Mouse (Mus musculus) adrenal gland, adult 18-20 months (tissue): ENCODE data around the gene Tmem131l. TPM values are rescaled to one million over a fixed set of nuclear protein-coding genes. Genes with fewer than 3 reads are reported as not detected.

Source experiments
- DNase-seq, 2 experiments: peaks; one replicate each; pipeline ENCODE4 v3.0.0; 2021 to 2022; ENCODE audit warnings: low spot score in 2 of 2
- total RNA-seq, 2 experiments: library from RNA; stranded (reverse); gene quantifications; 1 replicate in 1 of 2; 2 replicates in 1 of 2; pipeline ENCODE4 v1.2.3; 2021

Tmem131l gene
- total RNA-seq, 2 experiments from 2014 or later, result 14.0 to 26.4 TPM

DNA sequence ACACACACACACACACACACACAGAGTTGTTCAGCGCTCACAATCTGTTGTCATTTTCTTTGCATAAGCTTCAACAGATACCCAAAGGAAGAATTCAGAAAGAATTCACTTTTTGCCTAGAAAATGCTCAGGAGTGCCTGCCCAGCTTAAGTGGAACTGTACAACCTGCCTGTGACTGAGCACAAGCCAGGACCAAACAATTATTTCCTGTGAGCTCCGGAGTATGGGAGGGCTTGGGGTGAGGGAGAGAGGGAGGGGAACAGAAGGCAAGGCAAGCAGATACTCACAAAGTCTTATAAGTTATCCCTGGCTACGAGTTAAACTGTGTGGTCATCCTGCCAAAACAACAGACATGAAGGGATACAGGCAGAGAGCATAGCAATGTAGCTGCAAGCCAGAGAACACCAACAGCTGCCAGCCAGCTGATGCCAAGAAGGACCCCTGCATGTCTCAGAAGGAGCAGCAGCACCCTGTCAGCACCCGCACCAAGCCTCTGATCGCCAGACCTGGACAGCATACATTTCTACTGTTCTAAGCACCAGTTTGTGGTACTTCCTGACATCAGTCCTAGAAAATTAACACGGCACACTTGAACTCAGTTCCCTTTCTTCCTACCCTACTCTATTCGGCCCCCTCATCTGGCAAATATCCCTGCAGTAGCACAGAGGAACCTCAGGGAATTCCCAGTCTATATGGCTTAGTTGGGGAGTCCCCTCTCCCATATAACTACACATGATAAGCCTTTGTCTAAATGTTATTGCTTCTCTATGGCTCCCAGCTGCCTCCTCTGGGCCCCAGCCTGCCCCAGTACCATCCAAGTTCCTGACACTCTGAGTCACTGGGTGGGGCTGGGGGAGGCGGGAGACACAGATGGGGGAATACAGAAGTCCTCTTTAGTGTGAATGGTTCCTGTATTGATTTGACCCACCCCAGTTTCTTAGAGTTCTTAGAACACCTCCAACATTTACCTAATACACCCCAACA is 18.5 kb downstream of the Tmem131l start:
- DNase-seq, result no peak

- DNase-seq, result no peak
Observed at GRCm38 (mm10) chr3:84020528-84020927, 19.4 kb downstream of the Tmem131l start.

DNA sequence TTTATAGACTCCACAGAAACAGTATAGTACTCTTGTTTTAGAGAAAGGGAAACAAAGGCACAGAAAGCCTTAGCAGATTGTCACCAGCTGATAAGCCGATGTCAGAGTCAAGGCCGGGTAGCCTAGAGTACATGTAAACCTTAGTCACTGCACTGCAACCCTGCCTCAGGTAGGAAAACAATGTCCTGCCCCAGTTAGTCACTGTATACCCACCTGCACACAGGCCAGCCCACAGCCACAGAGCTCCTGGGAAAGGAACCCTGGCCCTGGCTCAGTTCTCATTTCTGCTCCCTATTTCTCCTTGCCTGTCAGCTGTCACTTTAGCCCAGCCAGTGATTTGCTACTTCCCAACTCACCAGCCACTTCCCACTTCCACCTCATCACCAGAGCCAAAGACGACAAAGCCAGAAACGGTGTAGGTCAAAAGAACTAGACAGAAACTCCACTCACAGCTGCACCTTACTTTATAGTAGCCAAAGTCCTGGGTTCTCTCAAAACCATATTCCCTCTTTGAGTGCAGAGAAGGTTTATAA is 24.4 kb downstream of the Tmem131l start:
- no peak for DNase-seq

DNA sequence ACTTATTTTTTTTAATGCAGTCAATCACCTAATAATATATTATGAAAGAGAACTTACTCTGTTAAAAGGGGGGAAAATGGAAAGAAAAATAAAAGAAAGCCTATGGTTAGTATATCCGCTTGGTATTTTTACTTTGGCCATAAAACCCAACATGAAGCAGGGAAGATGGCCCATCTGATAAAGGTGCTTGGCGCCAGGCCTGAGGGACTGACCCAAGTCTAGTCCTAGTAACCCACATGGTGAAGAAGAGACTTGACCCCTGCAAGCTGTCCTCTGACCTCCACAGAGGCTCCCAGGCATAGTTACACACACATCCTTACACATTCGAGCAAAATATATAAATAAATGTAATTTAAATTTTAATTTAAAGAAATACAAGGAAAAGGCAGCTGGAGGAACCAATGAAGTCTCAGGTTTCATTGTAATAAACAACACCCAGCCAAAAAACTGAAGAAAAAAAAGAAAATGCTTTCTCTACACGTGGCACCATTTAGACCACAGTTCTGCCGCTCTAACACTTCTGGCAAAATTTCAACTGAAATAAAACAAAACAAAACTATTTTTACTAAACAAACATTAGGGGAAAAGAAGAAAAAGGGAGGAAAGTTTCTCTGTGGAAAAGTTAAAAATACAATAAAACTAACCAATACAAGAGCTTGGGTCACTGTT is 28.8 kb downstream of the Tmem131l start:
- no peak for DNase-seq

DNA sequence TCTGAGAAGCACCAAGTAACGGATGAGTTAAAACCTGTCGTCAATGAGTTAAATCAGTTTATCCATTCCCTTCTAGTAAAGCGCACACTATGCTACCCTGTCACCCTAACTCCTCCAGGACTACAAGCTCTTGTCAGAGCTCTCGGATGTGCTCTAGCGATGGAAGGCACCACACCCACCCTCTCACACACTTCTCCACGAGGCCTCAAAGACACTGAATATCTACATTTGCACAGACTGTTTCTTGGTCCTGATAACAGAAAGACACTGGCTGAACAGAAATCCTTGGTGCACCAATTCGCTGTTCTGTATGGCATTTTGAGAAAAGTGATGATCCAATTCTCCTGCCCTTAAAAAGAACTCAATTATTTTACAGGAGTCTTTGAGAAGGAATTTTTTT is 34.0 kb downstream of the Tmem131l start:
- no peak for DNase-seq

- no peak for DNase-seq
Observed at GRCm38 (mm10) chr3:84004330-84005090, 35.5 kb downstream of the Tmem131l start.

- no peak for DNase-seq
Observed at GRCm38 (mm10) chr3:84002433-84003090, 37.4 kb downstream of the Tmem131l start.

DNA sequence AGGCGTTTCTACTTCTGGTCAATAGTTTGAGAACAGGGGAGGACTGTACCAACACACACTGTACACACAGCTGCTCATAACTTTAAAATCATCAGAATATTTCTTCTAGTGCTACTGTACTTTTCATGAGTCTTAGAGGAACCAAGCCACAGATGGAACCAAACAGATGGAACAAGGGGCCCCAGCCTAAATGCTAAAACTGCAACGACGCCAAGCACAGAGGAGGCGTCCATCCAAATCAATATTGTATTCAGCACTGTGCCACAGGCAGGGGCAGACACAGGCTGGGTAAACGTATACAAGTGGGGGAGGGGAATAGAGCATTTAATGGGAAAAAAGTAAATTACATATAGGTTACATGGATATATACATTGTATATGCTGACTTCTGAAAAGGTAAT is 42.4 kb downstream of the Tmem131l start:
- DNase-seq, result no peak

- no peak for DNase-seq
Observed at GRCm38 (mm10) chr3:83997036-83997435, 42.9 kb downstream of the Tmem131l start.

- DNase-seq, result no peak
Observed at GRCm38 (mm10) chr3:83996086-83996485, 43.9 kb downstream of the Tmem131l start.

GRCm38 (mm10) chr3:83995254-83995830 is 44.6 kb downstream of the Tmem131l start:
- DNase-seq, result no peak

DNA sequence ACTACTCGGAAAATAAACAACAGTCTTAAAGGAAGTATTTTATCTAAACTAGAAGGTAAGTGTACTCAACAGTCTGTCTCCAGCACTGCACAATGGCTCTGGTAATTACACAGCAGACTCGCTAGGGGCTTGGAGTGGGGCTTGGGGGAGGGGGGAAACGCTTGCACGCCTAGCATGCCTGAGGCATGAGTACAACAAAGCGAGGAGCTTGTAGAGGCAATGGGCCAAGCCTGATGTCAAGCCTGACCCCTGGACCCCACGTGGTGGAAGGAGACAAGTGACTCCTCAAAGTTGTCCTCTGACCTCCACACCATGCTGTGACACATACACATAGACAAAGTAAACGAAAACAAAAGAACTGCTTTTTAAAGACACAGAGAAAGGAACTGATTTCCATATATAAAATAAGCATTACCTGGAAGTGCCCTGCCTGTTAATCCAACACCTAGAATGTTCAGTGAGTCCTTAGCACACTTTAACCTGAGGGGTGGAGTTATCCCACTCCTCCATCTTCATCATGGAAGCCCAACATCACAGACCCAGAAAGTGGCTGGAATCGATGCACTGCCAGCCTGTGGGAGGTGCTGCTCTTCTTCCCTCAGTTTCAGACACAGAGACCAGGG is 45.6 kb downstream of the Tmem131l start:
- DNase-seq, result no peak

DNA sequence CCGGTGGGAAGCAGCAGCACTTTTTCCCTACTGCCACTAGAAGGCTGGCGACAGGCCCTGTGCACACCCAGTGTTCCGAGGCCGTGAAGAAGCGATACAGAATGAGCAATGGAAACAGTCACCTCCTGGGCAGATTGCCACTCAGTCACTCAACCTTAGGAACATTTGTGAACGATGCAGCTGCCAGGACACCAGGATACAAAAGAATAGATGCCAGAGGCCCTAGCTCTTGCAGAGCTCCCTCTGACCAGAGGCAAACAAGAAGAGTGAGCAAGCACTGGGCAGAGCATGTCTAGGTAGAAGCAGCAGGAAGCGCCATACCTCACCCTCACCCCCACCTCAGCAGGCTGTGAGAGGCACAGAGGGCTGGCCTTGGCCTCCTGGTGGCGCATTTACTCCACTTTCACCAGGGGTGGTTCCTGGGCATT is 46.9 kb downstream of the Tmem131l start:
- DNase-seq, result peak; percentile 52 to 75

DNA sequence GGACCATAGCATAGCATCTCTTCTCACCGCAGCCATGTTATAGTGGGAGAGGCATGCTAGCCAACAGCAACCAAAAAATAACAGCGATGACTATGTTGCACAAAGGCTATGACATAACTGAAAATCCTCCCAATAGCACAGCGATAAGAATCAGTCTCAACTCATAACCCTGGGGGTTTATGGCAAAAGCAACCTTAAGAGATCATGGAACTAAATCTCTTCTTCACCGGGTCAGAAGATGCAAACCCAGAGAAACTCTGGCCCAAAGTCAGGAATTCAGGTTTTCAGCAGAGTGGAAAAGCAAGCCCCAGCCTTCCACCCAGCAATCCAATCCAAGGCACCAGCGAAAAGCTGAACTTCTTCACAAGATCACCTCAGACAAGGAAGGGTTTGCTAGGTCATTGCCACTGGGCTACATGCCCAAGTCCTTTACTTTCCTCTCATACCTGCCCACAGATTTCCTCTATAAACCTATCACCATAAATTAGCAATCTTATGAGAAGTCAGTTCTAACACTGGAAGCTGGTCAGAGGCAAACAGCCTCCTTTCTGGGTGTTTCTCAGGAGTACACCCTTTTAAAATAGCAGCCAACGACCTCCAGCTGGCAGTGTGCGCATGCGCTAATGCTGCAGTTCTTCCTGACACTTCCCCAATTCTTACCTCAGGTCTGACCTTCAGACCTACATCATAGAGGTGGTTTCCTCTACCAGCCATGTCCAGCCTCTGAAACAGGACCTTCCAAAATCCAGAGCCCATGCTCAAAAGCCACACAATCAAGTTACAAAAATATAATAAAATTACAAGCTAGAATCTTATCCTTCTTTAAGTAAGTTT is 48.1 kb downstream of the Tmem131l start:
- no peak for DNase-seq

DNA sequence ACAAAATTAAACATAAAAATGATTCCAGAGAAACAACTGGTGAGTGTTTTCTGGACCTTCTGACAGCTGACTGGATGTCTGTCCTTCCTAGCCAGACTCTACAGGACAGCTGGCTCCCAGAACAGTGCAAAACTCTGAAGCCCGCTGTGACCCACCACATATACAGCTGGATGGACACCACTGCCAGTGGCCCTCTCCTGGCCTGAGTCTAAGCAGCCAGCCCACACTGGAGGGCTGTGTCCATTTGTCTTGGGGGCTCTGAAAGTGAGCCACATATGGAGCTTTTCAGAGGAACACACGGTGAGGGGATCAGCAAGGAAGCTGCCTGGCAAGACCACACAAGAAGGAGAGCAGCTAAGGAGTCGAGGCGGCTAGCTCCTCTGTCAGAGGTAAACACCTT is 51.8 kb downstream of the Tmem131l start:
- no peak for DNase-seq

DNA sequence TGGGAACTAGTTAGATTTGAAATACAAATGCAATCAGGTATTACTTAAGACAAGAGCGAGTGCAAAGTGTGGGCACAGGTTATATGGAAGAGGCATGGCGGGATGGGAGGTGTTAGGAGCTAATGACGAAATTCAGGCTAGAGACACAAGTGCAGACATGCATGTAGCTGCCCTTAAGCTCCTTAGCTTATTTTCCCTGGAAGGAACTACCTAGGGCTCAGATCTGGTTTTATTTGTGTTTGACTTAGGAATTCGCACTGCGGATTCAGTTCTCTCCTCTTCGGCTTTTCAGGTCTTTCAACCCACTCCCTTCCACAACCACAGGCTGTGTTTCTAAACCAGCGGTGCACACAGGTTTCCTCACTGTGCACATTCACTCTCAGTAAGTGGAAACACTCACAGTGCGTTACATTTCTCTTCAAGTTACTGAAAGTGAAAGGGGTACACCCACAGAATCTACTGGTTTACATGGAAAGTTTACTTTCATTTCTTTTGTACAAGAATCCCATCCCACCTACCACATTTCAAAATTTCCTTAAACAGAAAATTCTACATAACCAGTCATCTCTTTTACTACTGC is 52.4 kb downstream of the Tmem131l start:
- DNase-seq, result no peak

DNA sequence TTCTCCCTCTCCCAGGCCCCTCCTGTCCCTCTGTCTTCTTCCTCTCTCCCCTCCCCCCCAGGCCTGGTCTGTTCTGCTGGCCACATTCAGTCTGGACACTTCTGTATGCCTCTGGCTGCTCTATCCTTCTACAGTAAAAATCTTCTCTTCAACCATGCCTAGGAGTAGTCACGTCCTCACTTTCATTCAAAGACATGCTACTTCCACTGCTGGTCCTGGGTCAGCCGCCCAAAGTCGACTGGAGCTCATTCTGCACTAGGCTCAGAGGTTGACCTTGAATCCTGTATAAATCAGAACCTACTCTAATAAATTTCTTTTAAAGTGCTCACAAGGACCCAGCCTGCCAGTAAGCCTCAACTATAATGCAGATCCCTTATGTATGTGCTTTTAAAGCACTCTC is 53.2 kb downstream of the Tmem131l start:
- no peak for DNase-seq

DNA sequence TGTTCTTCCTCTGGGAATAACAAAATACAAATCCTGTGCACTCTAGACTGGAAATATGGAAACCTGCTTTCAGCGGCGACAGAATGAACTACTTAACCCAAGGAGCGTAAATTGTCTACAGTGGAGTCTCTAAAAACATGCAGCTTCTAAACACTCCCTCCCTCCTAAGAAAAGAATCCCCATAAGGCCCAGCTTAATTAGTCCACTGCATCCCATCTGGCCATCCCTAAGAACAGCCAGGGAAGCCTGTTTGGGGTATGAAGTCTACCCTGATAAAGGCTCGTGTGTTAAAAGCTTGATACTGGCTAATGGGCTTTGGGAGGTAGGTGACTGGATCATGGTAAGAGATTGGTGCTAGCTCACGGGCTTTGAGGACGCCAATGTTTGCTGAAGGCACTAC is 54.5 kb downstream of the Tmem131l start:
- no peak for DNase-seq

GRCm38 (mm10) chr3:83984379-83984778 is 55.6 kb downstream of the Tmem131l start:
- no peak for DNase-seq
